Mouse (Mus musculus): Measurements from ENCODE around the gene Hip1r. TPM values are rescaled to one million over a fixed set of nuclear protein-coding genes. Genes with fewer than 3 reads are reported as not detected.

The Hip1r gene
- polyA plus RNA-seq, 1 experiment from 2014 or later, result 20.2 TPM

- H3K36me3 ChIP-seq (ENCODE audit: control insufficient read depth, insufficient read depth, low read length), result no peaks in the 10 kb centered on the region
- H3K9me3 ChIP-seq (ENCODE audit: control insufficient read depth, low read length), result no peaks in the 10 kb centered on the region
- DNase-seq (ENCODE audit: low spot score), result no peak
- H3K4me3 ChIP-seq (ENCODE audit: low read depth, low read length), result 0 out of 2 replicates have a peak overlapping the region, but pooled peaks have one; percentile 4
- WGBS, result 42% methylated on average over 12 of the region's 12 CpGs
- H3K4me1 ChIP-seq (replicated peaks; ENCODE audit: control insufficient read depth, insufficient read depth, low read length), result peaks cover 94% of the 10 kb centered on the region
- peak overlapping the region; percentile 9; the same call in 1 of the 2 replicates for H3K9ac ChIP-seq (ENCODE audit: low read depth, low read length)
- H3K27me3 ChIP-seq (replicated peaks; ENCODE audit: control insufficient read depth, insufficient read depth, low read length), result no peaks in the 10 kb centered on the region
- H3K4me2 ChIP-seq, result peak overlapping the region; percentile 50
- peak; percentile 53 for ATAC-seq (replicated peaks; ENCODE audit: low FRiP score)
- H3K27ac ChIP-seq (ENCODE audit: low read depth, low read length), result peak overlapping the region; percentile 54
Measured at GRCm38 (mm10) chr5:124019348-124020216, 46.2 kb downstream of the Hip1r start.

DNA sequence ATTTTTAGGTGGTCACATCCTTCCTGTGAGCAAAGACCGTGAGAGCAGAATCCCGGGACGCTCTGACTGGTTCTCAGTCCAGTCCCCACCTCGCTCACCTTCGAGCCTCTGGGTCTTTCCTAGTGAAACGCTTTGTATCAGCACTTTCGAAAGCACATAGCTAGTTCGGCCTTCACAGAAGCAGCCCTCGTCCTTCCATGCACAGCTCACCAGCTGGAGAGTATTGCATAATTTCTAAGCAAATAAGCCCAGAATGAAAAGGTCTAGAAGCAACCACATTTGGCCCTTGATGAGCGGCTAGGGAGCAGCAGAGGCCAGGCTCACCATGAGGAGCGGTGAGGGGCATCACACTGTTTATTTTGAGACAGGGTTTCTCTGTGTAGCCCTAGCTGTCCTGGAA is 47.7 kb downstream of the Hip1r start:
- H3K9me3 ChIP-seq (ENCODE audit: control insufficient read depth, low read length), result no peaks in the 10 kb centered on the region
- peak overlapping the region; percentile 41 for H3K27ac ChIP-seq (ENCODE audit: low read depth, low read length)
- H3K27me3 ChIP-seq (replicated peaks; ENCODE audit: control insufficient read depth, insufficient read depth, low read length), result no peaks in the 10 kb centered on the region
- WGBS, result 64% methylated on average over 11 of the region's 11 CpGs
- H3K9ac ChIP-seq (ENCODE audit: low read depth, low read length), result 0 out of 2 replicates have a peak overlapping the region, but pooled peaks have one; percentile 41
- no peak overlapping the region; the same call in 1 of the 2 replicates for H3K4me2 ChIP-seq
- DNase-seq (ENCODE audit: low spot score), result no peak
- H3K4me1 ChIP-seq (replicated peaks; ENCODE audit: control insufficient read depth, insufficient read depth, low read length), result peaks cover 95% of the 10 kb centered on the region
- peaks cover 4% of the 10 kb centered on the region; the same call in 1 of the 2 replicates for H3K36me3 ChIP-seq (ENCODE audit: control insufficient read depth, insufficient read depth, low read length)
- no peak for ATAC-seq (replicated peaks; ENCODE audit: low FRiP score)
- H3K4me3 ChIP-seq (ENCODE audit: low read depth, low read length), result no peak overlapping the region

DNA sequence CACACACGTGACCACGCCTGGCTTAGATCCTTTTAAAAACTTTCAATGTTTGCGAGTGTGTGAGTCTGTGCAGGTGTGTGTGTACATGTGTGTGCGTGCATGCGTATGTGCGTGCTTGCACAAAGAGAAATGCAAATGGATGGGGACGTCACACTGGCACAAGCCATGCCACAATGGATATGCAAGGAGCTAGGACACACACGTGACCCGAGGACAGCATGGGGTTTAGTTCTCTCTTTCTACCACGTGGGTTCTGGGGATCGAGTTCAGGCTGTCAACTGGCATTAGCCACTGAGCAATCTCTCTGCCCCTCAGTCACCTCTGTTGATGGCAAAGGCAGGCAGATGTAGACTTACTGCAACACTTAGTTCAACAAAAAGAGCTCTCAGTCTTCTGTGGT is 48.3 kb downstream of the Hip1r start:
- Histone ChIP-seq H3K27ac (ENCODE audit: low read depth, low read length) (peak overlapping the region; percentile 41), H3K4me1 (replicated peaks; ENCODE audit: control insufficient read depth, insufficient read depth, low read length) (peaks cover 95% of the 10 kb centered on the region), H3K27me3 (replicated peaks; ENCODE audit: control insufficient read depth, insufficient read depth, low read length) (no peaks in the 10 kb centered on the region), H3K36me3 (ENCODE audit: control insufficient read depth, insufficient read depth, low read length) (peaks cover 6% of the 10 kb centered on the region; the same call in 1 of the 2 replicates), H3K9me3 (ENCODE audit: control insufficient read depth, low read length) (no peaks in the 10 kb centered on the region), H3K4me3 (ENCODE audit: low read depth, low read length) (no peak overlapping the region), H3K4me2 (peak overlapping the region; percentile 51), H3K9ac (ENCODE audit: low read depth, low read length) (peak overlapping the region; percentile 41; the same call in 1 of the 2 replicates)
- WGBS, result 73% methylated on average over 11 of the region's 11 CpGs
- DNase-seq (ENCODE audit: low spot score) (no peak), ATAC-seq (replicated peaks; ENCODE audit: low FRiP score) (no peak)

GRCm38 (mm10) chr5:124022365-124022764 is 48.9 kb downstream of the Hip1r start:
- Histone ChIP-seq H3K9ac (ENCODE audit: low read depth, low read length) (peak overlapping the region; percentile 15), H3K27me3 (replicated peaks; ENCODE audit: control insufficient read depth, insufficient read depth, low read length) (no peaks in the 10 kb centered on the region), H3K36me3 (ENCODE audit: control insufficient read depth, insufficient read depth, low read length) (peaks cover 6% of the 10 kb centered on the region; the same call in 1 of the 2 replicates), H3K4me2 (peak overlapping the region; percentile 51), H3K27ac (ENCODE audit: low read depth, low read length) (peak overlapping the region; percentile 41; the same call in 1 of the 2 replicates), H3K4me3 (ENCODE audit: low read depth, low read length) (peak overlapping the region; percentile 5; the same call in 1 of the 2 replicates), H3K9me3 (ENCODE audit: control insufficient read depth, low read length) (no peaks in the 10 kb centered on the region), H3K4me1 (replicated peaks; ENCODE audit: control insufficient read depth, insufficient read depth, low read length) (peaks cover 92% of the 10 kb centered on the region)
- ATAC-seq (replicated peaks; ENCODE audit: low FRiP score) (no peak), DNase-seq (ENCODE audit: low spot score) (no peak)
- WGBS, result 27% methylated on average over 7 of the region's 7 CpGs

GRCm38 (mm10) chr5:124024677-124025076 is 51.2 kb downstream of the Hip1r start:
- Histone ChIP-seq H3K9ac (ENCODE audit: low read depth, low read length) (no peak overlapping the region), H3K36me3 (ENCODE audit: control insufficient read depth, insufficient read depth, low read length) (peaks cover 9% of the 10 kb centered on the region; the same call in 1 of the 2 replicates), H3K4me3 (ENCODE audit: low read depth, low read length) (no peak overlapping the region), H3K27ac (ENCODE audit: low read depth, low read length) (peak overlapping the region; percentile 6; the same call in 1 of the 2 replicates), H3K9me3 (ENCODE audit: control insufficient read depth, low read length) (no peaks in the 10 kb centered on the region), H3K27me3 (replicated peaks; ENCODE audit: control insufficient read depth, insufficient read depth, low read length) (no peaks in the 10 kb centered on the region), H3K4me1 (replicated peaks; ENCODE audit: control insufficient read depth, insufficient read depth, low read length) (peaks cover 92% of the 10 kb centered on the region), H3K4me2 (no peak overlapping the region)
- no peak for DNase-seq (ENCODE audit: low spot score)
- ATAC-seq (replicated peaks; ENCODE audit: low FRiP score), result no peak
- WGBS, result 77% methylated on average over 6 of the region's 6 CpGs

- no peak for ATAC-seq (replicated peaks; ENCODE audit: low FRiP score)
- WGBS, result 58% methylated on average over 9 of the region's 9 CpGs
- H3K4me3 ChIP-seq (ENCODE audit: low read depth, low read length), result no peak overlapping the region
- peak overlapping the region; percentile 6; the same call in 1 of the 2 replicates for H3K27ac ChIP-seq (ENCODE audit: low read depth, low read length)
- no peak overlapping the region for H3K9ac ChIP-seq (ENCODE audit: low read depth, low read length)
- H3K36me3 ChIP-seq (ENCODE audit: control insufficient read depth, insufficient read depth, low read length), result peaks cover 9% of the 10 kb centered on the region; the same call in 1 of the 2 replicates
- no peaks in the 10 kb centered on the region for H3K9me3 ChIP-seq (ENCODE audit: control insufficient read depth, low read length)
- DNase-seq (ENCODE audit: low spot score), result no peak
- H3K27me3 ChIP-seq (replicated peaks; ENCODE audit: control insufficient read depth, insufficient read depth, low read length), result no peaks in the 10 kb centered on the region
- no peak overlapping the region for H3K4me2 ChIP-seq
- H3K4me1 ChIP-seq (replicated peaks; ENCODE audit: control insufficient read depth, insufficient read depth, low read length), result peaks cover 92% of the 10 kb centered on the region
Measured at GRCm38 (mm10) chr5:124025146-124025545, 51.7 kb downstream of the Hip1r start.

DNA sequence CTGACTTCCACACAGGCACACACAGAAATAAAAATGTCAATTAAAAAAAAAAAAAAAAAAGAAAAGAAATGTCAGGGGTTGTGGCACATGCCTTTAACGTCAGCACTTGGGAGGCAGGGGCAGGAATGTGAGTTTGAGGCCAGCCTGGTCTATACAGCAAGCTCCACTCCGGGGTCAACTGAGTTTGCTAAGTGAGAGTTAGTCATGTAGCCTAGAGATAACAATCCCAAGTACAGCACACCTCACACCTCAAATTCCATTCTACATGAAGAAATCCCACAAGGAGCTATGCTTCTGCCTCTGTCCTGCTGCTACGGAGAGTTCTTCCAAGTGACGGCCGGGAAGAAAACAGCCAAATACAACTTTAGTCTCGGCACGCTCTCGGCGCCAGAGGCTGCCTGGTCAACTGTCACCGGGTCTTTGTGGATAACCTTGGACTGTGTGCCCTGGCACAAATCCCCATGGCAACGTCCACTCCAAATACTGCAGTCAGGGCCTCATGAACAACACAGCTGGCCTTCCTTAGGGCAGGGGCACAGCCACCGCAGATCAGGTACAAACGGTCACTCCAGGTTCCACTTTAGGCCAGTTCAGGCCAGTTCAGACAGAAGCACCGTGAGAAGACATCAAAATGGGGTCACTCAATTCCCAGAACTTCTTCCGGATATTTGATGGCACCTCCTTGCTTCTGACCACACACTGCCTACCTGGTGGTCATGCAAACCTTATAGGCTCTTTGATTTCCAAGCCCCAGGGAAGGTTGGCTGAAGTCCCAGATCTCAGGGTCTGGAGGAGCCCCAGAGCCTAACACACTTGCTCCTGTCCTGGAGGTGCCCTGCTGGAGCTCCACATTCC is 52.4 kb downstream of the Hip1r start:
- no peak for DNase-seq (ENCODE audit: low spot score)
- Histone ChIP-seq H3K4me3 (ENCODE audit: low read depth, low read length) (no peak overlapping the region), H3K36me3 (ENCODE audit: control insufficient read depth, insufficient read depth, low read length) (peaks cover 9% of the 10 kb centered on the region; the same call in 1 of the 2 replicates), H3K27me3 (replicated peaks; ENCODE audit: control insufficient read depth, insufficient read depth, low read length) (no peaks in the 10 kb centered on the region), H3K9me3 (ENCODE audit: control insufficient read depth, low read length) (no peaks in the 10 kb centered on the region), H3K4me1 (replicated peaks; ENCODE audit: control insufficient read depth, insufficient read depth, low read length) (peaks cover 93% of the 10 kb centered on the region), H3K27ac (ENCODE audit: low read depth, low read length) (peak overlapping the region; percentile 28), H3K9ac (ENCODE audit: low read depth, low read length) (0 out of 2 replicates have a peak overlapping the region, but pooled peaks have one; percentile 34), H3K4me2 (peak overlapping the region; percentile 28)
- ATAC-seq (replicated peaks; ENCODE audit: low FRiP score), result no peak
- 79% methylated on average over 15 of the region's 15 CpGs for WGBS

DNA sequence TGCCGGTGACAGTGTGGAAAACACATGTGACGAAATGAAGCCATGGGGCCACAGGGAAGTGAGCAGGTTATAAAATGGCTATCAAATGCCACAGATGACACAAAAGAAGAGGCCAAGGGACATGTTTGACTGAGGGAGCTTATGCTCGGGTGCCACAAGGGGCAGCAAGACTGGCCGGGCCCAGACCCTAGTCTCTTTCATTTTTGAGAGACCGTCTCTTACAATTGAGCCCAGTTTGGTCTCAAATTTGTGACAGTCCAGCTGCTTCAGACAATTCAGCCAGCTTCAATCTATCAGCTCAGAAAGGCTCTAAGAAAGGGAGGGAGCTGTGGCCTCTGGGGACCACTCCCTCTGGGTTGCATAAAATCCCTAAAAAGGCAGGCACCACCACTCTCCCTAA is 53.1 kb downstream of the Hip1r start:
- Histone ChIP-seq H3K4me2 (no peak overlapping the region; the same call in 1 of the 2 replicates), H3K4me3 (ENCODE audit: low read depth, low read length) (no peak overlapping the region), H3K9ac (ENCODE audit: low read depth, low read length) (0 out of 2 replicates have a peak overlapping the region, but pooled peaks have one; percentile 34), H3K27ac (ENCODE audit: low read depth, low read length) (no peak overlapping the region; the same call in 1 of the 2 replicates), H3K36me3 (ENCODE audit: control insufficient read depth, insufficient read depth, low read length) (peaks cover 9% of the 10 kb centered on the region; the same call in 1 of the 2 replicates), H3K9me3 (ENCODE audit: control insufficient read depth, low read length) (no peaks in the 10 kb centered on the region), H3K27me3 (replicated peaks; ENCODE audit: control insufficient read depth, insufficient read depth, low read length) (no peaks in the 10 kb centered on the region), H3K4me1 (replicated peaks; ENCODE audit: control insufficient read depth, insufficient read depth, low read length) (peaks cover 85% of the 10 kb centered on the region)
- no peak for DNase-seq (ENCODE audit: low spot score)
- no peak for ATAC-seq (replicated peaks; ENCODE audit: low FRiP score)
- 85% methylated on average over 5 of the region's 5 CpGs for WGBS
